Mouse (Mus musculus): Measurements from ENCODE around the gene Crat. TPM values are rescaled to one million over a fixed set of nuclear protein-coding genes. Genes with fewer than 3 reads are reported as not detected.
A peak's percentile ranks its signal among the peaks of the same experiment; 100 is the strongest.

Gene Crat
- total RNA-seq, 2 experiments from 2014 or later: 50.9 to 51.6 TPM

- no peak for DNase-seq (ENCODE audit: low spot score in 2 of 2)
- no peak overlapping the region for H3K27ac ChIP-seq
- no peak for TF ChIP-seq CTCF (conservative IDR thresholded peaks at IDR 0.05)
Observed at GRCm38 (mm10) chr2:30396246-30396645, 19.4 kb downstream of the Crat start.

DNA sequence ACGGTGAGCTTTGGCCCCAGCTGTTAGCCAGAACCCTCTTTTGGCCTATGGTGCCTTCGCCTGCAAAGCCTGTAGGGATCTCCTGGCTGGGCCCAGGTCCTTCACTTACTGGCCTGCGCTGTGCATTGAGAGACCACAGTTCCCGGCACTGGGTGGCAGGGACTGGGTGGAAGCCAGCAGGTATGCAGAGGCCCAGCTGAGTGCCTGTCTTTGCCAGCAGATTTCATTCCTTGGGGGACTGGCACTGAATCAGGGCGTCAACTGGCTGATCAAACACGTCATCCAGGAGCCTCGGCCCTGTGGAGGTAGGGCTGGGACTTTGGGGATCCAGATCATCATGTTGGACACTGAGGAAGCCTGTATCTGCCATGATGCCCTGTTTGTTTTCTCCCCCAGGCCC, 19.9 kb downstream of the Crat start:
- Histone ChIP-seq H3K4me3 (no peak overlapping the region), H3K27ac (no peak overlapping the region)
- no peak for TF ChIP-seq CTCF (conservative IDR thresholded peaks at IDR 0.05)
- DNase-seq (ENCODE audit: low spot score in 2 of 2): no peak

More at GRCm38 (mm10) chr2:30396246-30396645, 19.4 kb downstream of the Crat start:
- H3K4me3 ChIP-seq: no peak overlapping the region

GRCm38 (mm10) chr2:30393370-30393656, 22.3 kb downstream of the Crat start:
- DNase-seq (ENCODE audit: low spot score in 2 of 2): no peak
- TF ChIP-seq CTCF (conservative IDR thresholded peaks at IDR 0.05): no peak
- Histone ChIP-seq H3K27ac (peak overlapping the region; percentile 97), H3K4me3 (peak overlapping the region; percentile 93)

GRCm38 (mm10) chr2:30392577-30393369, 22.8 kb downstream of the Crat start:
- no peak for TF ChIP-seq CTCF (conservative IDR thresholded peaks at IDR 0.05)
- H3K4me3 ChIP-seq: peak overlapping the region; percentile 93
- peak; percentile 67 to 82 for DNase-seq (ENCODE audit: low spot score in 2 of 2)
- H3K27ac ChIP-seq: peak overlapping the region; percentile 97

DNA sequence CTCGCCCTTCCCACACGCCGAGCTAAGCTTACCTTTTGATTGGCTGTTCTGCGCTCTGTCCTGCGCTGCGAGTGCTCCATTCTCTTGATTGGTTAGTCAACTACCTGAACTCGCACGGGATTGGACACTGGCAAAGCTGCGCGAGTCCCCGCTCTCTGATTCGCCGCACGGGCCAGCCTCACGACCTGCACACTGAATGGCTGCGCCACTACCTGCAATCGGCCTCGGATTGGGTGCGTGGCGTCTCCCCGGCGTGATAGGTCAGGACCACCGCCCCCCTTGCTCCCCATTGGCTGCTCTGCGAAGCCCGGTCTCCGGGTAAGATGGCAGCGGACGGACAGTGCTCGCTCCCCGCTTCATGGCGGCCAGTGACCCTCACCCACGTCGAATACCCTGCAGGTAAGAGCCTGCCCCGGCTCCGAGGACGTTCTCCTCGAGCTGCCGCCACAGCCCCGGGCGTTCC, 23.5 kb downstream of the Crat start, which contains the start of gene Dolpp1:
Gene Dolpp1, plus strand, starts transcription at position 141 of the 463 bp plus-strand sequence.
- Histone ChIP-seq H3K4me3 (peak within 1 kb of the TSS; percentile 93), H3K27ac (peak within 1 kb of the TSS; percentile 97)
- TF ChIP-seq CTCF (conservative IDR thresholded peaks at IDR 0.05): no peak
- peak; percentile 96 to 99 for DNase-seq (ENCODE audit: low spot score in 2 of 2)

DNA sequence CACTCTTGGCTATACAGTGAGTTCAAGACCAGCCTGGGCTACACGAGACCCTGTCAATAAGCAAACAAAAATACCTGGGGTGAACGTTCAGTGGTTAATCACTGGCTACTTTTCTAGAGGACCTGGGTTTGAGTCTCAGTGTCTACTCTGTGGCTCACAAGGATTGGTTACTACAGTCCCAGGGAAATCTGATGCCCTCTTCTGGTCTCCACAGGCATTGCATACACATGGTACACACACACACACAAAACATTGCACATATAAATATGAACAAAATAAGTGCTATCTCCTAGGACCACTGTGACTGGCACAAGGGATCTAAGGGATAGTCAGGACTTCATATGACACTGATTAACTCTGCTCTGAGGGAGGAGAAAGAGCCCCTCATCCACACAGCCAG, 26.6 kb downstream of the Crat start:
- no peak overlapping the region for H3K27ac ChIP-seq
- TF ChIP-seq CTCF (conservative IDR thresholded peaks at IDR 0.05): peak; percentile 52
- no peak overlapping the region for H3K4me3 ChIP-seq
- DNase-seq (ENCODE audit: low spot score in 2 of 2): no peak

GRCm38 (mm10) chr2:30386913-30387312, 28.7 kb downstream of the Crat start:
- TF ChIP-seq CTCF (conservative IDR thresholded peaks at IDR 0.05): no peak
- no peak for DNase-seq (ENCODE audit: low spot score in 2 of 2)
- Histone ChIP-seq H3K27ac (no peak overlapping the region), H3K4me3 (no peak overlapping the region)

GRCm38 (mm10) chr2:30385591-30385990, 30.0 kb downstream of the Crat start:
- no peak for DNase-seq (ENCODE audit: low spot score in 2 of 2)
- Histone ChIP-seq H3K4me3 (no peak overlapping the region), H3K27ac (peak overlapping the region; percentile 56)
- TF ChIP-seq CTCF (conservative IDR thresholded peaks at IDR 0.05): no peak

GRCm38 (mm10) chr2:30384814-30385213, 30.8 kb downstream of the Crat start:
- TF ChIP-seq CTCF (conservative IDR thresholded peaks at IDR 0.05): no peak
- DNase-seq (ENCODE audit: low spot score in 2 of 2): no peak
- Histone ChIP-seq H3K27ac (peak overlapping the region; percentile 56), H3K4me3 (no peak overlapping the region)

GRCm38 (mm10) chr2:30381377-30381725, 34.3 kb downstream of the Crat start:
- DNase-seq (ENCODE audit: low spot score in 2 of 2): no peak
- TF ChIP-seq CTCF (conservative IDR thresholded peaks at IDR 0.05): no peak
- peak overlapping the region; percentile 15; the same call in 1 of the 2 replicates for H3K27ac ChIP-seq
- H3K4me3 ChIP-seq: no peak overlapping the region

GRCm38 (mm10) chr2:30380564-30381376, 34.8 kb downstream of the Crat start:
- H3K4me3 ChIP-seq: no peak overlapping the region
- H3K27ac ChIP-seq: peak overlapping the region; percentile 15; the same call in 1 of the 2 replicates
- TF ChIP-seq CTCF (conservative IDR thresholded peaks at IDR 0.05): no peak
- no peak for DNase-seq (ENCODE audit: low spot score in 2 of 2)

GRCm38 (mm10) chr2:30379307-30379706, 36.3 kb downstream of the Crat start:
- H3K27ac ChIP-seq: no peak overlapping the region
- no peak for DNase-seq (ENCODE audit: low spot score in 2 of 2)
- TF ChIP-seq CTCF (conservative IDR thresholded peaks at IDR 0.05): no peak
- H3K4me3 ChIP-seq: no peak overlapping the region

DNA sequence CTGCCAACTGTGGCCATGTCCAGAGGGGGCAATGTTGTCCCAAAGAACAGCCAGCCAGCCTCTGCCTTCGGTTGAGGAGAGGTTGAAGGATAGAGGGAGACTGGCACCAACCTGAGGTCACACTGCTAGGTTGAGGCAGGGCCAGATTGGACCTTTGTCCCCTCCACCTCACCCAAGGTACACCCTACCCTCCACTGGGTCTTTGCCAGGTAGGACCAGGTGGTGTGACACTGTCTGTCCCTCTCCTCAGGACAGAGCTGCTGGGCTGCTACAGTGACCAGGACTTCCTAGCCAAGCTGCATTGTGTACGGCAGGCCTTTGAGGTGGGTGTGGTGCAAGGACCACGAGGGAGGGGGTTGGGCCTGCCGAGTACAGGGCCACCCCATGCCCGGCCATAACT, 37.9 kb downstream of the Crat start:
- no peak for TF ChIP-seq CTCF (conservative IDR thresholded peaks at IDR 0.05)
- no peak overlapping the region for H3K27ac ChIP-seq
- H3K4me3 ChIP-seq: no peak overlapping the region
- DNase-seq (ENCODE audit: low spot score in 2 of 2): no peak
